Mouse (Mus musculus): ENCODE measurements around the gene Gltp. TPM values are rescaled to one million over a fixed set of nuclear protein-coding genes. Genes with fewer than 3 reads are reported as not detected.

The Gltp gene
- total RNA-seq (2021) = 10 to 100 TPM; 10.8 to 13.5 TPM
- long read RNA-seq, experiment 1, transcript Gltp-201 (5 exons, 1,762 nt) = major isoform, 19 of 20 reads
- long read RNA-seq, experiment 1, partial matches to known transcripts = 0 of 20 reads
- long read RNA-seq, experiment 1, other reads (novel, unspliced or antisense) = 1 of 20 reads
- long read RNA-seq, experiment 2, transcript Gltp-201 (5 exons, 1,762 nt) = major isoform, 27 of 28 reads
- long read RNA-seq, experiment 2, partial matches to known transcripts = 0 of 28 reads
- long read RNA-seq, experiment 2, other reads (novel, unspliced or antisense) = 1 of 28 reads

GRCm38 (mm10) chr5:114690633-114691567 lies at the start of gene Gltp:
Gene Gltp, minus strand, starts transcription at chr5:114690984.
- intact Hi-C loops (cut with DNase I; ENCODE audit: low total_unique reads) = no loop called here
- DNase-seq = peak; percentile 93

- intact Hi-C loops (cut with DNase I; ENCODE audit: low total_unique reads) = no loop called here
- DNase-seq = peak; percentile 69
These were observed 48.0 kb upstream of the Gltp start for GRCm38 (mm10) chr5:114738707-114739241.

GRCm38 (mm10) chr5:114737090-114737887 lies 46.5 kb upstream of the Gltp start:
- intact Hi-C loops (cut with DNase I; ENCODE audit: low total_unique reads) = no loop called here

GRCm38 (mm10) chr5:114733606-114734005 lies 42.8 kb upstream of the Gltp start:
- DNase-seq = no peak
- intact Hi-C loops (cut with DNase I; ENCODE audit: low total_unique reads) = no loop called here

More at GRCm38 (mm10) chr5:114737090-114737887, 46.5 kb upstream of the Gltp start:
- peak; percentile 38 for DNase-seq

GRCm38 (mm10) chr5:114731969-114732368 lies 41.2 kb upstream of the Gltp start:
- no peak for DNase-seq
- intact Hi-C loops (cut with DNase I; ENCODE audit: low total_unique reads) = no loop called here

- no peak for DNase-seq
- intact Hi-C loops (cut with DNase I; ENCODE audit: low total_unique reads) = no loop called here
These were observed 40.7 kb upstream of the Gltp start for GRCm38 (mm10) chr5:114731498-114731897.

- intact Hi-C loops (cut with DNase I; ENCODE audit: low total_unique reads) = no loop called here
- no peak for DNase-seq
These were observed 39.3 kb upstream of the Gltp start for GRCm38 (mm10) chr5:114730129-114730528.

GRCm38 (mm10) chr5:114728160-114728559 lies 37.4 kb upstream of the Gltp start:
- intact Hi-C loops (cut with DNase I; ENCODE audit: low total_unique reads) = no loop called here
- peak; percentile 61 for DNase-seq

- no peak for DNase-seq
- intact Hi-C loops (cut with DNase I; ENCODE audit: low total_unique reads) = no loop called here
These were observed 32.1 kb upstream of the Gltp start for GRCm38 (mm10) chr5:114722846-114723245.

- no peak for DNase-seq
- intact Hi-C loops (cut with DNase I; ENCODE audit: low total_unique reads) = no loop called here
These were observed 31.2 kb upstream of the Gltp start for GRCm38 (mm10) chr5:114721969-114722368.

GRCm38 (mm10) chr5:114720784-114721183 lies 30.0 kb upstream of the Gltp start:
- intact Hi-C loops (cut with DNase I; ENCODE audit: low total_unique reads) = no loop called here
- no peak for DNase-seq

- no peak for DNase-seq
- intact Hi-C loops (cut with DNase I; ENCODE audit: low total_unique reads) = no loop called here
These were observed 29.1 kb upstream of the Gltp start for GRCm38 (mm10) chr5:114719928-114720270.

- intact Hi-C loops (cut with DNase I; ENCODE audit: low total_unique reads) = no loop called here
- no peak for DNase-seq
These were observed 28.5 kb upstream of the Gltp start for GRCm38 (mm10) chr5:114719003-114719927.

GRCm38 (mm10) chr5:114718483-114718882 lies 27.7 kb upstream of the Gltp start:
- no peak for DNase-seq
- intact Hi-C loops (cut with DNase I; ENCODE audit: low total_unique reads) = no loop called here

GRCm38 (mm10) chr5:114717937-114718336 lies 27.2 kb upstream of the Gltp start:
- intact Hi-C loops (cut with DNase I; ENCODE audit: low total_unique reads) = no loop called here
- DNase-seq = no peak

- intact Hi-C loops (cut with DNase I; ENCODE audit: low total_unique reads) = no loop called here
- no peak for DNase-seq
These were observed 26.5 kb upstream of the Gltp start for GRCm38 (mm10) chr5:114717292-114717691.

- intact Hi-C loops (cut with DNase I; ENCODE audit: low total_unique reads) = no loop called here
- DNase-seq = no peak
These were observed 23.8 kb upstream of the Gltp start for GRCm38 (mm10) chr5:114714551-114714950.

GRCm38 (mm10) chr5:114709357-114709756 lies 18.6 kb upstream of the Gltp start:
- DNase-seq = no peak
- intact Hi-C loops (cut with DNase I; ENCODE audit: low total_unique reads) = no loop called here

GRCm38 (mm10) chr5:114708491-114708890 lies 17.7 kb upstream of the Gltp start:
- DNase-seq = no peak
- intact Hi-C loops (cut with DNase I; ENCODE audit: low total_unique reads) = no loop called here
